Mouse (Mus musculus) lung, adult 18-20 months (tissue): ENCODE measurements around the gene Atp8b2.

Experiments
- DNase-seq, 2 experiments: peaks; one replicate each; pipeline ENCODE4 v3.0.0; 2022; ENCODE audit warnings: mixed read lengths in 2 of 2

Atp8b2 gene

DNA sequence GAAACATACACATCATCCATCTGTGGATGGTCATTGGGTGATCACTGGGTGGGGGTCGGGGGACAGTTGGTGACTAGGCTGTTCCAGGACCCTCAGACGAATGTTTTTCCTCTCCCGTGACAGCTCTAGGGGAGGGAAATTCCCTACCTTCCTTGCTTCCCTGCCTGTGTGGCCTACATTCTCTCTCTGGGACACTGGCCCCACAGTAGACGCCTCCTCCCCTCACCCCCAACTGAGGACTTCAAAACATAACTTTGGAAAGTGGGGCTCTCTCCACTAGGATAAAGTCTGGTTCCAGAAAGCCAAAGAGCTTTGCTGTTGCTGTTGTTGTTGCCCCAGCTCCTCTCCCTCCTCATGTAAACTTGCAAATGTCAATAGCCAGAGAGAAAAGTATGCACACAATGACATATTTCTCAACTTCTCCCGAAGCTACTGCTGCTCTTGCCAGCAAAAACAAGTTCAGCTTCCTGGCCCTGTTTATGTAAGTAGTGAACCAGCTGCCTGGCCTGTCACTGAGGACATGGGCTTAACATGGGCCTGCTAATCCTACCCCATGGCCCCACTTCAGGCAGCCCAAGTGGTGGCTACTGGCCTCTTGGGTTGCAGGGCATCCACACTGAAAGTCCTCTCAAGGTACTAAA lies 64.3 kb downstream of the Atp8b2 start:
- DNase-seq, result peak; percentile 74 to 82

DNA sequence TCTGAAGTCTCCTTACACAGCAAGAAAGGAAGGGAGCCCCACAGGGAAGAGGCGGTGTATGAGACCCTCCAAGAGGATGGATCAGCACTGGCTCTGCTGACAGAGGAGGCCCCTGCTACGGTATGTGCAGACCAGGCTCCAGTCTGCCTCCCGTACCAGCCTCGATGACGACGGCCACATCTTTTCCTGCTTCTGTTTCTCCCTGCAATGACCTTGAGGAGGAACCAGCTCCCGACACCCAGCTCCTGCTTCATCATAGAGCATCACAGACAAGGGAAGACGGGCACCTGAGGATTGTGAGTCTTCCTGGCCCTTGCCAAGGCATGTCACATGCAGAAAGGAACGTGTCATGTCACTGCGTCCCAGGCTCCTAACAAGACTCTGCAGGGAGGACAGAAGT lies 65.3 kb downstream of the Atp8b2 start:
- no peak for DNase-seq

DNA sequence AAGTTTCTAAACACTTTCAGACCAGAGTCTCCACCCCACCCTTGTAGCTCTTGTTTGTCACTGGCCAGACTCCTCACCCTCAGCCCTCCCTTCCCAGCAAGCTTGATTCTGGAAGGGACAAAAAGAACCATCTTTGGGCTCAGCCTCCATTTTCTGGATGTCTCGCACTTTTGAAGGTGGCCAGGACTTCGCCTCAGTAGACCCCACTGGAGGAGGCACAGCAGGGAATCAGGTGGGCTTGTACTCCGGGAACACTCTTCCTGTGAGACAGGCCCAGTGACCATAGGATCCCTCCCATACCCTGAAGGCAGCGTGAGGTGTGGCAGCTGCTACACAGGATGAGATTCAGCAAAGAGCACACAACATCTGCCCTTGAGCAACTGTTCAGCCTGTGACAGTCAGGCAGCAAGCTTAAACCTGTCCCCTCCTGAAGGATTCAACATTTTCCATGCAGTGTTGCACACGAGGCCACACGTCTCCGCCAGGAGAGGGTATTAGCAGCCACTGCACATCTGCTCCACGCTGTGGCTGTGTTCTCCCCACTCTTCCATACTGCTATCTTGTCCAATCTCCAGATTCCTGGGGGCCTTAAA lies 66.0 kb downstream of the Atp8b2 start:
- no peak for DNase-seq

- no peak for DNase-seq
These were observed 66.7 kb downstream of the Atp8b2 start for GRCm38 (mm10) chr3:89896571-89896970.

- DNase-seq, result no peak
These were observed 70.7 kb downstream of the Atp8b2 start for GRCm38 (mm10) chr3:89892517-89893106.

DNA sequence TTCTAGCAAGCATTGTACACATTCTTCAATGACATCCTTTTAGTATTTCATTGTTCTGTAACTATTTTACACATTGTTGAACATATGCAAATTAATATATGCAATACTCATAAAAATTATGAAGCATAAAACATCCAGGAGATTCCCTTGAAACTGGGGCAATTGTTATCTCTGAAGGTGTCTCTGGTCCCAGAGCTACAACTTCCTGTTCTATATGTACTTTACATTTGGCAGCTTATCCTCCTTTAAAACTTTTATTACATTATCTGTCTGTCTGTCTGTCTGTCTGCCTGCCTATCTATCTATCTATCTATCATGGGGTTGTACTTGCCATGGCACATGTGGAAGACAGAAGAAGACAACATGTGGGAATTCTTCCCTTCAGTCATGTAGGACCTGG lies 71.6 kb downstream of the Atp8b2 start:
- no peak for DNase-seq

- DNase-seq, result no peak
These were observed 73.4 kb downstream of the Atp8b2 start for GRCm38 (mm10) chr3:89889841-89890430.
